ENCODE assay signal across 31 mouse cellular contexts in the genomic region with DNA sequence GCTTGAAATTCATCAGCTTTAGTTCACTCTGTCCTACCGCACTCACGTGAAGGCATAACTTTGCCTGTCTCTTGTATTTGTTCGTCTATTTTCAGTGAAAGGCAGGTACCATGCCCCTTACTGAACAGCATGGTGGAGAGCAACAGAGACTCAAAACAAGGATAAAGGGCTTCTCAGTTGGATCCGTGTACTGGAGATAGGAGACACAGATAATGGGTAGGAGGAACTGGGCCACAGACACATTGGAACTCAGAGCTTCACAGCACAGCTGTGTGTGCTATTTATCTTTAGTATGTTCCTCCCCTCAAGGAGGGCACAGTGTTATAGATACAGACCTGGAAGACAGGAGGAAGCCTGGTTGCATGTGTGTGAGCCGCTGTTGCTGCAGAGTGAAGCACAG.
"Had no signal": no experiment of that assay in that cellular context is flagged by ENCODE, and none has a peak within 500 bp of the region (broad histone marks: within the 10 kb centered on the region; RNA-seq: fewer than 3 reads in every experiment).

No protein-coding gene starts in this region.

- H3K9me3 ChIP-seq: limb, embryonic 10.5 days; limb, embryonic 12.5 days; limb, embryonic 13.5 days; limb, embryonic 15.5 days; liver, embryonic 12.5 days; liver, embryonic 13.5 days; liver, embryonic 15.5 days; lung, embryonic 15.5 days; megakaryocyte, embryonic 14.5 days; midbrain, embryonic 10.5 days; midbrain, embryonic 12.5 days; midbrain, embryonic 13.5 days; neural tube, embryonic 12.5 days had no signal

- H3K9ac ChIP-seq: limb, embryonic 12.5 days; limb, embryonic 13.5 days; limb, embryonic 15.5 days; liver, embryonic 12.5 days; liver, embryonic 13.5 days; liver, embryonic 14.5 days; liver, embryonic 15.5 days; liver, postnatal 0 days; lung, embryonic 14.5 days; lung, embryonic 15.5 days; midbrain, embryonic 12.5 days; midbrain, embryonic 13.5 days; neural tube, embryonic 12.5 days had no signal

- ATAC-seq: liver, embryonic 12.5 days; liver, postnatal 0 days; lung, postnatal 0 days; midbrain, embryonic 13.5 days; midbrain, embryonic 16.5 days had no signal

- H3K27ac ChIP-seq: limb, embryonic 10.5 days; limb, embryonic 12.5 days; limb, embryonic 13.5 days; limb, embryonic 15.5 days; liver, embryonic 12.5 days; liver, embryonic 13.5 days; liver, embryonic 14.5 days; liver, embryonic 15.5 days; lung, embryonic 15.5 days; macrophage; midbrain, embryonic 10.5 days; midbrain, embryonic 12.5 days; midbrain, embryonic 13.5 days; neural tube, embryonic 12.5 days had no signal

- DNase-seq: left cerebral cortex, postnatal 4 days; liver; liver, embryonic 13.5 days; liver, postnatal 0 days; lung, adult 18-20 months; lung, adult 2 months; lung, embryonic 14.5 days; lung, postnatal 10 days; lung, postnatal 14 days; lung, postnatal 36 days; lung, postnatal 4 days; midbrain, embryonic 14.5 days had no signal

- H3K4me2 ChIP-seq: limb, embryonic 12.5 days; limb, embryonic 13.5 days; limb, embryonic 15.5 days; liver, embryonic 11.5 days; liver, embryonic 12.5 days; liver, embryonic 13.5 days; liver, embryonic 15.5 days; lung, embryonic 14.5 days; lung, embryonic 15.5 days; midbrain, embryonic 11.5 days; midbrain, embryonic 12.5 days; midbrain, embryonic 13.5 days; neural tube, embryonic 12.5 days had no signal

- H3K4me1 ChIP-seq: limb, embryonic 12.5 days; limb, embryonic 13.5 days; limb, embryonic 15.5 days; liver, embryonic 12.5 days; liver, embryonic 13.5 days; liver, embryonic 15.5 days; lung, embryonic 15.5 days; midbrain, embryonic 10.5 days; midbrain, embryonic 12.5 days; midbrain, embryonic 13.5 days; neural tube, embryonic 12.5 days had no signal

- H3K27me3 ChIP-seq: limb, embryonic 12.5 days; limb, embryonic 15.5 days; liver, embryonic 12.5 days; liver, embryonic 13.5 days; liver, embryonic 15.5 days; lung, embryonic 15.5 days; midbrain, embryonic 12.5 days; midbrain, embryonic 13.5 days; neural tube, embryonic 12.5 days had no signal

- H3K4me3 ChIP-seq: limb, embryonic 10.5 days; limb, embryonic 12.5 days; limb, embryonic 13.5 days; limb, embryonic 15.5 days; liver, embryonic 12.5 days; liver, embryonic 13.5 days; liver, embryonic 15.5 days; lung, embryonic 15.5 days; megakaryocyte, embryonic 14.5 days; midbrain, embryonic 10.5 days; midbrain, embryonic 12.5 days; midbrain, embryonic 13.5 days; myocyte; neural tube, embryonic 12.5 days had no signal

- H3K36me3 ChIP-seq: limb, embryonic 10.5 days; limb, embryonic 12.5 days; limb, embryonic 13.5 days; limb, embryonic 15.5 days; liver, embryonic 12.5 days; liver, embryonic 13.5 days; liver, embryonic 15.5 days; lung, embryonic 15.5 days; midbrain, embryonic 10.5 days; midbrain, embryonic 12.5 days; midbrain, embryonic 13.5 days; neural tube, embryonic 12.5 days had no signal
